In genomic region chr4:108300670-108301373, GRCm38 (mm10) we compare ENCODE assay signal across 8 mouse cellular contexts. TPM values are rescaled to one million over a fixed set of nuclear protein-coding genes. Genes with fewer than 3 reads are reported as not detected.
DNase-seq lines count a peak whose midpoint lies in the region; ATAC-seq lines count a peak whose summit lies in the region.

TSS of gene Zyg11b (minus strand) at chr4:108301096.

- ATAC-seq in heart, embryonic 14.5 days (ENCODE audit: insufficient number of reproducible peaks, insufficient read depth, low FRiP score, low read depth), result peak; percentile 95
- peak; percentile 89 for ATAC-seq in liver, embryonic 15.5 days (ENCODE audit: insufficient read depth)
- ATAC-seq in neural tube, embryonic 12.5 days (ENCODE audit: low FRiP score, low read depth), result peak; percentile 95

- peaks cover 0 to 18% of the 10 kb centered on the region in 2 experiments; a peak in 2 of 4 replicates for H3K4me1 ChIP-seq in heart, embryonic 14.5 days (ENCODE audit: control insufficient read depth in 2 of 2, insufficient read depth in 2 of 2, low read length in 2 of 2)
- H3K4me1 ChIP-seq in liver, embryonic 15.5 days (replicated peaks), result peaks cover 30% of the 10 kb centered on the region
- peaks cover 18% of the 10 kb centered on the region for H3K4me1 ChIP-seq in neural tube, embryonic 12.5 days

- peak within 1 kb of the TSS; percentile 91 to 98 for H3K4me3 ChIP-seq in heart, embryonic 14.5 days (ENCODE audit: control insufficient read depth in 1 of 2, insufficient read depth in 1 of 2, low read depth in 1 of 2, low read length in 2 of 2)
- H3K4me3 ChIP-seq in liver, embryonic 15.5 days (replicated peaks), result peak within 1 kb of the TSS; percentile 75
- peak within 1 kb of the TSS; percentile 85 for H3K4me3 ChIP-seq in neural tube, embryonic 12.5 days

- H3K9ac ChIP-seq in heart, embryonic 14.5 days (ENCODE audit: low read length), result peak within 1 kb of the TSS; percentile 97
- H3K9ac ChIP-seq in liver, embryonic 15.5 days, result peak within 1 kb of the TSS; percentile 83
- peak within 1 kb of the TSS; percentile 90 for H3K9ac ChIP-seq in neural tube, embryonic 12.5 days

- no peaks in the 10 kb centered on the region for H3K27me3 ChIP-seq in heart, embryonic 14.5 days (ENCODE audit: control insufficient read depth, insufficient read depth, low read length)
- H3K27me3 ChIP-seq in liver, embryonic 15.5 days, result no peaks in the 10 kb centered on the region
- H3K27me3 ChIP-seq in neural tube, embryonic 12.5 days (replicated peaks), result no peaks in the 10 kb centered on the region

- no peaks in the 10 kb centered on the region for H3K36me3 ChIP-seq in heart, embryonic 14.5 days (ENCODE audit: control insufficient read depth, insufficient read depth, low read length)
- H3K36me3 ChIP-seq in liver, embryonic 15.5 days (replicated peaks), result no peaks in the 10 kb centered on the region
- H3K36me3 ChIP-seq in neural tube, embryonic 12.5 days, result no peaks in the 10 kb centered on the region

- peak within 1 kb of the TSS; percentile 87 for H3K4me2 ChIP-seq in heart, embryonic 14.5 days (ENCODE audit: low read length)
- peak within 1 kb of the TSS; percentile 99 for H3K4me2 ChIP-seq in liver, embryonic 15.5 days
- peak within 1 kb of the TSS; percentile 69 for H3K4me2 ChIP-seq in neural tube, embryonic 12.5 days (replicated peaks)

- peak; percentile 76 to 78 for DNase-seq in CD8-positive naive resting alpha-beta T cell, adult 2 months (ENCODE audit: low read depth in 2 of 2, low spot score in 2 of 2)
- peak; percentile 84 for DNase-seq in c-Kit-negative CD71-positive TER-119-positive erythroid progenitor cells, embryonic 14.5 days (ENCODE audit: low read depth, low spot score)
- DNase-seq in fibroblast of lung, adult 2 months (ENCODE audit: low read depth), result peak; percentile 76
- DNase-seq in kidney, postnatal 14 days, result peak; percentile 95
- peak; percentile 90 for DNase-seq in telencephalon, adult 2 months (ENCODE audit: low read depth, low spot score)

- H3K27ac ChIP-seq in heart, embryonic 14.5 days (replicated peaks in 1 of 2; ENCODE audit: control insufficient read depth in 1 of 2, insufficient read depth in 1 of 2, low read depth in 2 of 2, low read length in 2 of 2), result peak within 1 kb of the TSS; percentile 87 to 90
- peak within 1 kb of the TSS; percentile 68 for H3K27ac ChIP-seq in liver, embryonic 15.5 days (replicated peaks)
- peak within 1 kb of the TSS; percentile 80 for H3K27ac ChIP-seq in neural tube, embryonic 12.5 days

- H3K9me3 ChIP-seq in heart, embryonic 14.5 days (ENCODE audit: control insufficient read depth, low read length), result peaks cover 6% of the 10 kb centered on the region; the same call in 1 of the 2 replicates
- no peaks in the 10 kb centered on the region for H3K9me3 ChIP-seq in liver, embryonic 15.5 days (replicated peaks)
- H3K9me3 ChIP-seq in neural tube, embryonic 12.5 days, result no peaks in the 10 kb centered on the region

- under 1% methylated on average over 34 of the region's 58 CpGs for WGBS in heart, embryonic 14.5 days
- WGBS in liver, embryonic 15.5 days (ENCODE audit: insufficient replicate concordance), result under 1% methylated on average over 58 of the region's 58 CpGs
- WGBS in neural tube, embryonic 12.5 days, result under 1% methylated on average over 56 of the region's 58 CpGs

RNA-seq across cellular contexts. Expression of gene Zyg11b, which starts in this region (rescaled TPM):
- 10.3 and 10.7 TPM in 2 replicates for polyA plus RNA-seq in heart, embryonic 14.5 days (2014; fragmentation: Nextera tagmentation; extraction: Ambion mirVana)
- polyA plus RNA-seq in liver, embryonic 15.5 days (2015; fragmentation: Nextera tagmentation; extraction: Ambion mirVana), result 2.3 and 2.4 TPM in 2 replicates
- polyA plus RNA-seq in neural tube, embryonic 12.5 days (2016; fragmentation: Nextera tagmentation; extraction: Ambion mirVana), result 28.3 and 29.5 TPM in 2 replicates

Comparison
In these comparisons a context has a peak if more than half of its experiments do, and no peak if none do; other contexts are left out.
1. Peak in every context shown above with its lines: DNase-seq, ATAC-seq, H3K4me3 ChIP-seq and H3K27ac ChIP-seq.